Mouse (Mus musculus) forebrain, embryonic 16.5 days (tissue): ENCODE data around the gene Ubald2. TPM values are rescaled to one million over a fixed set of nuclear protein-coding genes. Genes with fewer than 3 reads are reported as not detected.
"Not testable (repeated sequence)": the region's sequence is repeated elsewhere in the genome, so short reads cannot be mapped to it uniquely, and the experiment has no call there.

Experiments
- ATAC-seq: fragments of 200-750 bp; cut with Nextera tagmentation; 2 replicates; pipeline ENCODE4 v1.8.0; 2017; ENCODE audit warnings: mild to moderate bottlenecking, moderate library complexity
- H3K27ac ChIP-seq: fragments of 300-500 bp; sonication (generic); 2 replicates; pipeline ENCODE4 v1.5.1; 2014; ENCODE audit warnings: low read length, control low read depth
- H3K27me3 ChIP-seq: fragments of 300-500 bp; sonication (generic); replicated peaks from 2 replicates; pipeline ENCODE4 v1.6.1; 2014; ENCODE audit warnings: low read length; ENCODE audit not compliant: control insufficient read depth, insufficient read depth
- H3K36me3 ChIP-seq: fragments of 300-500 bp; sonication (generic); 2 replicates; pipeline ENCODE4 v1.6.1; 2014; ENCODE audit not compliant: control insufficient read depth, insufficient read depth
- H3K4me1 ChIP-seq: fragments of 300-500 bp; sonication (generic); replicated peaks from 2 replicates; pipeline ENCODE4 v1.6.1; 2014; ENCODE audit warnings: low read length; ENCODE audit not compliant: control insufficient read depth, insufficient read depth
- H3K4me2 ChIP-seq: fragments of 300-500 bp; sonication (generic); 2 replicates; pipeline ENCODE4 v1.6.1; 2014; ENCODE audit warnings: mild to moderate bottlenecking, low read length, control low read depth
- H3K4me3 ChIP-seq: fragments of 300-500 bp; sonication (generic); replicated peaks from 2 replicates; pipeline ENCODE4 v1.5.1; 2014; ENCODE audit warnings: mild to moderate bottlenecking, low read length, control low read depth
- H3K9ac ChIP-seq: fragments of 300-500 bp; sonication (generic); replicated peaks from 2 replicates; pipeline ENCODE4 v1.6.1; 2014; ENCODE audit warnings: low read depth, low read length, control low read depth
- H3K9me3 ChIP-seq: fragments of 300-500 bp; sonication (generic); 2 replicates; pipeline ENCODE4 v1.6.1; 2016; ENCODE audit warnings: low read length; ENCODE audit not compliant: control insufficient read depth
- WGBS: fragments of 180-500 bp; shearing (Covaris S2); extraction: QIAGEN DNeasy Blood & Tissue Kit; methylation state at CpG from one replicate; pipeline ENCODE4 v1.1.7; 2014; 5-methylcytosine and 5-hydroxymethylcytosine counted together
- polyA plus RNA-seq: library from polyadenylated mRNA; unstranded; fragments of >200 nt; fragmentation: Nextera tagmentation; extraction: Ambion mirVana; gene quantifications from 2 replicates; pipeline ENCODE4 v1.2.1, GENCODE M21; 2015

Ubald2 gene
- polyA plus RNA-seq, 1 experiment from 2014 or later, result 45.1 TPM

- WGBS, result 66% methylated on average over 5 of the region's 5 CpGs
- no peak overlapping the region for H3K27ac ChIP-seq
- no peak overlapping the region for H3K4me2 ChIP-seq
- no peaks in the 10 kb centered on the region for H3K9me3 ChIP-seq
- H3K4me1 ChIP-seq, result 0 out of 2 replicates have a peak, but pooled peaks cover 3% of the 10 kb centered on the region
- no peaks in the 10 kb centered on the region for H3K36me3 ChIP-seq
- no peak for ATAC-seq
- H3K27me3 ChIP-seq, result peaks cover 10% of the 10 kb centered on the region
- no peak overlapping the region for H3K4me3 ChIP-seq
- H3K9ac ChIP-seq, result no peak overlapping the region
Observed at GRCm38 (mm10) chr11:116447822-116448221, 13.9 kb downstream of the Ubald2 start.

- 95% methylated on average over 3 of the region's 3 CpGs for WGBS
- Histone ChIP-seq H3K36me3 (no peaks in the 10 kb centered on the region), H3K9ac (no peak overlapping the region), H3K4me3 (no peak overlapping the region), H3K4me1 (0 out of 2 replicates have a peak, but pooled peaks cover 3% of the 10 kb centered on the region), H3K27me3 (peaks cover 10% of the 10 kb centered on the region), H3K4me2 (no peak overlapping the region), H3K27ac (no peak overlapping the region), H3K9me3 (no peaks in the 10 kb centered on the region)
- ATAC-seq, result no peak
Observed at GRCm38 (mm10) chr11:116449341-116449740, 15.4 kb downstream of the Ubald2 start.

GRCm38 (mm10) chr11:116453889-116454288 lies 20.0 kb downstream of the Ubald2 start:
- no peaks in the 10 kb centered on the region for H3K9me3 ChIP-seq
- H3K4me1 ChIP-seq, result no peaks in the 10 kb centered on the region
- no peak overlapping the region for H3K27ac ChIP-seq
- no peak overlapping the region for H3K9ac ChIP-seq
- 93% methylated on average over 10 of the region's 10 CpGs for WGBS
- H3K36me3 ChIP-seq, result no peaks in the 10 kb centered on the region
- H3K27me3 ChIP-seq, result no peaks in the 10 kb centered on the region
- H3K4me2 ChIP-seq, result no peak overlapping the region
- no peak for ATAC-seq
- H3K4me3 ChIP-seq, result no peak overlapping the region

- no peak overlapping the region for H3K4me3 ChIP-seq
- no peaks in the 10 kb centered on the region for H3K27me3 ChIP-seq
- no peaks in the 10 kb centered on the region for H3K36me3 ChIP-seq
- no peaks in the 10 kb centered on the region for H3K9me3 ChIP-seq
- ATAC-seq, result no peak
- no peak overlapping the region for H3K4me2 ChIP-seq
- H3K9ac ChIP-seq, result no peak overlapping the region
- H3K4me1 ChIP-seq, result no peaks in the 10 kb centered on the region
- no peak overlapping the region for H3K27ac ChIP-seq
- 83% methylated on average over 8 of the region's 8 CpGs for WGBS
Observed at GRCm38 (mm10) chr11:116456234-116456633, 22.3 kb downstream of the Ubald2 start.

- Histone ChIP-seq H3K4me1 (no peaks in the 10 kb centered on the region), H3K27ac (no peak overlapping the region), H3K27me3 (no peaks in the 10 kb centered on the region), H3K4me2 (no peak overlapping the region), H3K9me3 (no peaks in the 10 kb centered on the region), H3K9ac (no peak overlapping the region), H3K36me3 (no peaks in the 10 kb centered on the region), H3K4me3 (no peak overlapping the region)
- no peak for ATAC-seq
- WGBS, result 57% methylated on average over 4 of the region's 4 CpGs
Observed at GRCm38 (mm10) chr11:116459786-116460185, 25.9 kb downstream of the Ubald2 start.

- Histone ChIP-seq H3K27me3 (no peaks in the 10 kb centered on the region), H3K4me2 (no peak overlapping the region), H3K9me3 (no peaks in the 10 kb centered on the region), H3K36me3 (no peaks in the 10 kb centered on the region), H3K27ac (no peak overlapping the region), H3K9ac (no peak overlapping the region), H3K4me3 (no peak overlapping the region), H3K4me1 (no peaks in the 10 kb centered on the region)
- WGBS, result 60% methylated on average over 5 of the region's 5 CpGs
- ATAC-seq, result no peak
Observed at GRCm38 (mm10) chr11:116463338-116463737, 29.4 kb downstream of the Ubald2 start.

GRCm38 (mm10) chr11:116463833-116464232 lies 29.9 kb downstream of the Ubald2 start:
- Histone ChIP-seq H3K9ac (no peak overlapping the region), H3K36me3 (no peaks in the 10 kb centered on the region), H3K4me2 (no peak overlapping the region), H3K4me3 (no peak overlapping the region), H3K27ac (no peak overlapping the region), H3K4me1 (no peaks in the 10 kb centered on the region), H3K9me3 (no peaks in the 10 kb centered on the region), H3K27me3 (no peaks in the 10 kb centered on the region)
- peak; percentile 49; the same call in 1 of the 2 replicates for ATAC-seq
- WGBS, result 15% methylated on average over 2 of the region's 2 CpGs

- Histone ChIP-seq H3K27me3 (no peaks in the 10 kb centered on the region), H3K9ac (no peak within 1 kb of the TSS), H3K4me1 (no peaks in the 10 kb centered on the region), H3K4me2 (no peak within 1 kb of the TSS), H3K36me3 (peaks cover 14% of the 10 kb centered on the region), H3K4me3 (no peak within 1 kb of the TSS), H3K9me3 (no peaks in the 10 kb centered on the region), H3K27ac (no peak within 1 kb of the TSS)
- 62% methylated on average over 20 of the region's 20 CpGs for WGBS
- no peak for ATAC-seq
Observed at GRCm38 (mm10) chr11:116466141-116466540, 32.2 kb downstream of the Ubald2 start, which contains the start of gene Qrich2. Gene Qrich2, minus strand, starts transcription at chr11:116466241.

- ATAC-seq, H3K4me1 ChIP-seq, H3K9ac ChIP-seq, H3K27ac ChIP-seq, H3K4me3 ChIP-seq, H3K9me3 ChIP-seq, H3K4me2 ChIP-seq, H3K27me3 ChIP-seq: not testable (repeated sequence)
- H3K36me3 ChIP-seq, result peaks cover 18% of the 10 kb centered on the region
- WGBS, result 86% methylated on average over 3 of the region's 3 CpGs
Observed at GRCm38 (mm10) chr11:116468338-116468737, 34.4 kb downstream of the Ubald2 start.

GRCm38 (mm10) chr11:116470249-116470648 lies 36.4 kb downstream of the Ubald2 start:
- H3K36me3 ChIP-seq, result peaks cover 18% of the 10 kb centered on the region

More at GRCm38 (mm10) chr11:116470249-116470648, 36.4 kb downstream of the Ubald2 start:
- 74% methylated on average over 3 of the region's 3 CpGs for WGBS
- ATAC-seq, result no peak
- Histone ChIP-seq H3K9ac (no peak overlapping the region), H3K4me2 (no peak overlapping the region), H3K4me1 (no peaks in the 10 kb centered on the region), H3K27ac (no peak overlapping the region), H3K4me3 (no peak overlapping the region), H3K9me3 (no peaks in the 10 kb centered on the region), H3K27me3 (no peaks in the 10 kb centered on the region)
